Mouse (Mus musculus): ENCODE results near the gene Esp15. TPM values are rescaled to one million over a fixed set of nuclear protein-coding genes. Genes with fewer than 3 reads are reported as not detected.
"Not testable (repeated sequence)": the region's sequence is repeated elsewhere in the genome, so short reads cannot be mapped to it uniquely, and the experiment has no call there.

Esp15 gene
- polyA plus RNA-seq (2015; fragmentation: Nextera tagmentation; extraction: Ambion mirVana): not detected in 2 replicates

- not testable (repeated sequence) for H3K9me3 ChIP-seq (ENCODE audit: control insufficient read depth, low read length); H3K27ac ChIP-seq (ENCODE audit: low read length); H3K36me3 ChIP-seq (ENCODE audit: control insufficient read depth, insufficient read depth, low read length); H3K4me3 ChIP-seq (ENCODE audit: low read length); H3K4me2 ChIP-seq (ENCODE audit: low read depth, low read length); H3K9ac ChIP-seq (ENCODE audit: low read depth, low read length); H3K4me1 ChIP-seq (ENCODE audit: control insufficient read depth, insufficient read depth, low read length); H3K27me3 ChIP-seq (replicated peaks; ENCODE audit: control insufficient read depth, insufficient read depth, low read length); ATAC-seq
- 66% methylated on average over 6 of the region's 6 CpGs for WGBS
Measured at GRCm38 (mm10) chr17:39640654-39641053, at the start of gene Esp15. Esp15 (plus strand) TSS chr17:39640954.

DNA sequence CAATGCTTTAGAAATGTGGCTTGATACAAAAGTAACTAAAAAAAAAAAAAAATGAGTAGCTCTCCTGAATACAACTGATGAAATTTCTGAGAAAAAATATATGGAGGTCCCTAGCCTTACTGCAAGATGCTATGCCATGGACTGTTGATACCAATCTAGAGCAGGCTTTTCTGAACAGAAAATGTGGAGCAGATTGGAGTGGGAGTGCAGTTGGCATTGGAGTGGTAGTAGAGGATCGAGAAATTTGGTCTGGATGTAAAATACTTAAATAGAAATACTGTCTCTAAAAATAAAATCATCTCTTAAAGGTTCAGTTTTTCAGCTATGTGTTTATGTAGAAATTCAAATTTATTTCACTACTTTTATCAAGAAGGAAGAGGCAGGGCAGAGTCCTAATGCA, 49.2 kb upstream of the Esp15 start:
- H3K9me3 ChIP-seq (ENCODE audit: control insufficient read depth, low read length): no peaks in the 10 kb centered on the region
- 54% methylated on average over 1 of the region's 1 CpGs for WGBS
- no peak for ATAC-seq
- H3K36me3 ChIP-seq (ENCODE audit: control insufficient read depth, insufficient read depth, low read length): no peaks in the 10 kb centered on the region
- no peaks in the 10 kb centered on the region for H3K27me3 ChIP-seq (replicated peaks; ENCODE audit: control insufficient read depth, insufficient read depth, low read length)
- no peak overlapping the region for H3K9ac ChIP-seq (ENCODE audit: low read depth, low read length)
- H3K4me3 ChIP-seq (ENCODE audit: low read length): no peak overlapping the region
- no peak overlapping the region for H3K4me2 ChIP-seq (ENCODE audit: low read depth, low read length)
- no peak overlapping the region for H3K27ac ChIP-seq (ENCODE audit: low read length)
- H3K4me1 ChIP-seq (ENCODE audit: control insufficient read depth, insufficient read depth, low read length): no peaks in the 10 kb centered on the region

Other genes starting within 250 kb of the Esp15 start
- gene Esp18, start 234.6 kb upstream of the Esp15 start, polyA plus RNA-seq (2015; fragmentation: Nextera tagmentation; extraction: Ambion mirVana): not detected in 2 replicates
- gene Esp16, start 104.8 kb upstream of the Esp15 start, polyA plus RNA-seq (2015; fragmentation: Nextera tagmentation; extraction: Ambion mirVana): not detected in 2 replicates